Mouse (Mus musculus): ENCODE data around the gene Car1. TPM values are rescaled to one million over a fixed set of nuclear protein-coding genes. Genes with fewer than 3 reads are reported as not detected.

Car1 gene
- 0.27 TPM in 1 of 2 replicates, not detected in the other for polyA plus RNA-seq (2014; fragmentation: Nextera tagmentation; extraction: Ambion mirVana)

GRCm38 (mm10) chr3:14808211-14808610 is at the start of gene Car1:
Gene Car1, minus strand, starts transcription at chr3:14808368.
- no peaks in the 10 kb centered on the region for H3K27me3 ChIP-seq (ENCODE audit: insufficient read depth, low read length)
- H3K4me3 ChIP-seq (ENCODE audit: low read depth, low read length) = no peak within 1 kb of the TSS
- no peak for DNase-seq
- no peak for TF ChIP-seq CTCF (IDR thresholded peaks at IDR 0.05; ENCODE audit: low read depth)
- no peak within 1 kb of the TSS for H3K4me2 ChIP-seq
- no peaks in the 10 kb centered on the region for H3K36me3 ChIP-seq (ENCODE audit: insufficient read depth)
- WGBS = 89% methylated on average over 1 of the region's 1 CpGs
- no peak within 1 kb of the TSS for H3K27ac ChIP-seq (ENCODE audit: low read depth)
- ATAC-seq (ENCODE audit: insufficient read depth) = no peak
- H3K4me1 ChIP-seq (ENCODE audit: insufficient read depth) = no peaks in the 10 kb centered on the region
- no peak within 1 kb of the TSS for H3K9ac ChIP-seq
- H3K9me3 ChIP-seq (ENCODE audit: low read depth, low read length) = no peaks in the 10 kb centered on the region

GRCm38 (mm10) chr3:14857874-14858273 is 49.7 kb upstream of the Car1 start:
- ATAC-seq (ENCODE audit: insufficient read depth) (no peak), DNase-seq (no peak)
- Histone ChIP-seq H3K4me2 (no peak overlapping the region), H3K36me3 (ENCODE audit: insufficient read depth) (no peaks in the 10 kb centered on the region), H3K4me3 (ENCODE audit: low read depth, low read length) (no peak overlapping the region), H3K4me1 (ENCODE audit: insufficient read depth) (no peaks in the 10 kb centered on the region), H3K27me3 (ENCODE audit: insufficient read depth, low read length) (no peaks in the 10 kb centered on the region), H3K27ac (ENCODE audit: low read depth) (no peak overlapping the region), H3K9ac (no peak overlapping the region), H3K9me3 (ENCODE audit: low read depth, low read length) (no peaks in the 10 kb centered on the region)
- no peak for TF ChIP-seq CTCF (IDR thresholded peaks at IDR 0.05; ENCODE audit: low read depth)
- WGBS = 77% methylated on average over 3 of the region's 3 CpGs

- 14% methylated on average over 1 of the region's 1 CpGs for WGBS
- H3K36me3 ChIP-seq (ENCODE audit: insufficient read depth) = no peaks in the 10 kb centered on the region
- no peaks in the 10 kb centered on the region for H3K9me3 ChIP-seq (ENCODE audit: low read depth, low read length)
- H3K9ac ChIP-seq = no peak overlapping the region
- H3K4me1 ChIP-seq (ENCODE audit: insufficient read depth) = no peaks in the 10 kb centered on the region
- H3K27ac ChIP-seq (ENCODE audit: low read depth) = no peak overlapping the region
- DNase-seq (no peak), ATAC-seq (ENCODE audit: insufficient read depth) (no peak)
- no peaks in the 10 kb centered on the region for H3K27me3 ChIP-seq (ENCODE audit: insufficient read depth, low read length)
- TF ChIP-seq CTCF (IDR thresholded peaks at IDR 0.05; ENCODE audit: low read depth) = no peak
- H3K4me2 ChIP-seq = no peak overlapping the region
- H3K4me3 ChIP-seq (ENCODE audit: low read depth, low read length) = no peak overlapping the region
Measured at GRCm38 (mm10) chr3:14854446-14854845, 46.3 kb upstream of the Car1 start.

GRCm38 (mm10) chr3:14853966-14854365 is 45.8 kb upstream of the Car1 start:
- no peaks in the 10 kb centered on the region for H3K4me1 ChIP-seq (ENCODE audit: insufficient read depth)

GRCm38 (mm10) chr3:14848587-14849254 is 40.6 kb upstream of the Car1 start:
- no peak overlapping the region for H3K9ac ChIP-seq
- TF ChIP-seq CTCF (IDR thresholded peaks at IDR 0.05; ENCODE audit: low read depth) = no peak
- H3K4me2 ChIP-seq = no peak overlapping the region
- 86% methylated on average over 2 of the region's 2 CpGs for WGBS
- no peak overlapping the region for H3K27ac ChIP-seq (ENCODE audit: low read depth)
- DNase-seq (no peak), ATAC-seq (ENCODE audit: insufficient read depth) (no peak)
- no peaks in the 10 kb centered on the region for H3K36me3 ChIP-seq (ENCODE audit: insufficient read depth)
- no peak overlapping the region for H3K4me3 ChIP-seq (ENCODE audit: low read depth, low read length)
- no peaks in the 10 kb centered on the region for H3K27me3 ChIP-seq (ENCODE audit: insufficient read depth, low read length)
- no peaks in the 10 kb centered on the region for H3K9me3 ChIP-seq (ENCODE audit: low read depth, low read length)
- H3K4me1 ChIP-seq (ENCODE audit: insufficient read depth) = no peaks in the 10 kb centered on the region

More at GRCm38 (mm10) chr3:14853966-14854365, 45.8 kb upstream of the Car1 start:
- no peaks in the 10 kb centered on the region for H3K9me3 ChIP-seq (ENCODE audit: low read depth, low read length)
- peak; percentile 24 for DNase-seq
- no peak overlapping the region for H3K9ac ChIP-seq
- no peak overlapping the region for H3K4me3 ChIP-seq (ENCODE audit: low read depth, low read length)
- 37% methylated on average over 5 of the region's 5 CpGs for WGBS
- H3K27ac ChIP-seq (ENCODE audit: low read depth) = no peak overlapping the region
- no peaks in the 10 kb centered on the region for H3K36me3 ChIP-seq (ENCODE audit: insufficient read depth)
- no peak overlapping the region for H3K4me2 ChIP-seq
- TF ChIP-seq CTCF (IDR thresholded peaks at IDR 0.05; ENCODE audit: low read depth) = no peak
- no peaks in the 10 kb centered on the region for H3K27me3 ChIP-seq (ENCODE audit: insufficient read depth, low read length)
- no peak; the same call in 1 of the 2 replicates for ATAC-seq (ENCODE audit: insufficient read depth)

- TF ChIP-seq CTCF (IDR thresholded peaks at IDR 0.05; ENCODE audit: low read depth) = no peak
- whole genome bisulfite sequencing = 65% methylated on average over 3 of the region's 3 CpGs
- no peak overlapping the region for H3K9ac ChIP-seq
- no peaks in the 10 kb centered on the region for H3K27me3 ChIP-seq (ENCODE audit: insufficient read depth, low read length)
- no peak overlapping the region for H3K4me3 ChIP-seq (ENCODE audit: low read depth, low read length)
- DNase-seq = no peak
- no peaks in the 10 kb centered on the region for H3K36me3 ChIP-seq (ENCODE audit: insufficient read depth)
- H3K4me1 ChIP-seq (ENCODE audit: insufficient read depth) = no peaks in the 10 kb centered on the region
- no peak for ATAC-seq (ENCODE audit: insufficient read depth)
- H3K4me2 ChIP-seq = no peak overlapping the region
- no peaks in the 10 kb centered on the region for H3K9me3 ChIP-seq (ENCODE audit: low read depth, low read length)
- H3K27ac ChIP-seq (ENCODE audit: low read depth) = no peak overlapping the region
Measured at GRCm38 (mm10) chr3:14839466-14840118, 31.4 kb upstream of the Car1 start.

GRCm38 (mm10) chr3:14838936-14839335 is 30.8 kb upstream of the Car1 start:
- Histone ChIP-seq H3K27ac (ENCODE audit: low read depth) (no peak overlapping the region), H3K9me3 (ENCODE audit: low read depth, low read length) (no peaks in the 10 kb centered on the region), H3K9ac (no peak overlapping the region), H3K4me2 (no peak overlapping the region), H3K4me3 (ENCODE audit: low read depth, low read length) (no peak overlapping the region), H3K36me3 (ENCODE audit: insufficient read depth) (no peaks in the 10 kb centered on the region), H3K4me1 (ENCODE audit: insufficient read depth) (no peaks in the 10 kb centered on the region), H3K27me3 (ENCODE audit: insufficient read depth, low read length) (no peaks in the 10 kb centered on the region)
- TF ChIP-seq CTCF (IDR thresholded peaks at IDR 0.05; ENCODE audit: low read depth) = no peak
- no peak for ATAC-seq (ENCODE audit: insufficient read depth)
- 78% methylated on average over 1 of the region's 1 CpGs for whole genome bisulfite sequencing
- no peak for DNase-seq
